Mouse (Mus musculus) hindbrain, embryonic 14.5 days (tissue): ENCODE results near the gene Ano5. TPM values are rescaled to one million over a fixed set of nuclear protein-coding genes. Genes with fewer than 3 reads are reported as not detected.

Experiments used
- ATAC-seq: fragments of 200-750 bp; cut with Nextera tagmentation; 2 replicates; pipeline ENCODE4 v1.8.0; 2017; ENCODE audit warnings: moderate number of reproducible peaks, mild to moderate bottlenecking, moderate TSS enrichment, moderate library complexity; ENCODE audit not compliant: low FRiP score
- DNase-seq: peaks from one replicate; pipeline ENCODE4 v3.0.0-alpha.2; 2015; ENCODE audit warnings: low spot score
- H3K27ac ChIP-seq: fragments of 300-500 bp; sonication (generic); 2 replicates; pipeline ENCODE4 v1.5.1; 2014; ENCODE audit warnings: mild to moderate bottlenecking, moderate library complexity
- H3K27me3 ChIP-seq: fragments of 300-500 bp; sonication (generic); 2 replicates; pipeline ENCODE4 v1.6.1; 2014; ENCODE audit warnings: mild to moderate bottlenecking, low read length, mixed read lengths; ENCODE audit not compliant: control insufficient read depth, insufficient read depth
- H3K36me3 ChIP-seq: fragments of 300-500 bp; sonication (generic); replicated peaks from 2 replicates; pipeline ENCODE4 v1.6.1; 2014; ENCODE audit not compliant: control insufficient read depth, insufficient read depth
- H3K4me1 ChIP-seq: fragments of 300-500 bp; sonication (generic); replicated peaks from 2 replicates; pipeline ENCODE4 v1.6.1; 2014; ENCODE audit warnings: antibody characterized with exemption, low read length, mixed read lengths; ENCODE audit not compliant: control insufficient read depth, insufficient read depth
- H3K4me2 ChIP-seq: fragments of 300-500 bp; sonication (generic); replicated peaks from 2 replicates; pipeline ENCODE4 v1.6.1; 2014; ENCODE audit warnings: mild to moderate bottlenecking, moderate library complexity
- H3K4me3 ChIP-seq: fragments of 300-500 bp; sonication (generic); replicated peaks from 2 replicates; pipeline ENCODE4 v1.5.1; 2014; ENCODE audit warnings: mild to moderate bottlenecking, low read length
- H3K9ac ChIP-seq: fragments of 300-500 bp; sonication (generic); 2 replicates; pipeline ENCODE4 v1.6.1; 2014
- H3K9me3 ChIP-seq: fragments of 300-500 bp; sonication (generic); 2 replicates; pipeline ENCODE4 v1.6.1; 2016; ENCODE audit warnings: low read length; ENCODE audit not compliant: control insufficient read depth
- WGBS: fragments of 180-500 bp; shearing (Covaris S2); extraction: QIAGEN DNeasy Blood & Tissue Kit; methylation state at CpG from one replicate; pipeline ENCODE4 v1.1.7; 2014; 5-methylcytosine and 5-hydroxymethylcytosine counted together
- polyA plus RNA-seq: library from polyadenylated mRNA; unstranded; fragments of >200 nt; fragmentation: Nextera tagmentation; extraction: Ambion mirVana; gene quantifications from 2 replicates; pipeline ENCODE4 v1.2.1, GENCODE M21; 2014

Ano5 gene
- polyA plus RNA-seq, 1 experiment from 2014 or later: 1.4 TPM

DNA sequence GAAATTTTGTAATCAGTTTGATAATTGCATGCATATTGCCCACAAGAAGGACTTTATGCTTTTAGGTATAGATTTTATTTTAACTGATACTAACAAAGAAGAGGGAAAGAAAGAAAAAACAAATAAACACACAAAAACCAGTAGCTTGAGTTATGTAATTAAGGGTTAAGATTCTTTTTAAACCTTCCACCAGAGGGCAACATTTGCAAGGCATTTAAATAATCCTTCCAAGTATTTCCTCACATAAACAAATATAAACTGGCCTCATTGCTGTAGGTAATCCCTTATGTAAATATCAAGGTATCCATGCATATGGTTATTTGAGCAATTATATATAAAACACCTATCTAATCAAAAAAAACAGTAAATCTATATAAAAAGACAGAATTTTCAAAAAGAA, 107.1 kb downstream of the Ano5 start:
- H3K36me3 ChIP-seq: no peaks in the 10 kb centered on the region
- peak overlapping the region; percentile 67; the same call in 1 of the 2 replicates for H3K27ac ChIP-seq
- DNase-seq (peak; percentile 85), ATAC-seq (no peak)
- peaks cover 38% of the 10 kb centered on the region for H3K27me3 ChIP-seq
- H3K4me3 ChIP-seq: no peak overlapping the region
- H3K9ac ChIP-seq: 0 out of 2 replicates have a peak overlapping the region, but pooled peaks have one; percentile 31
- H3K4me1 ChIP-seq: 0 out of 2 replicates have a peak, but pooled peaks cover 2% of the 10 kb centered on the region
- no peaks in the 10 kb centered on the region for H3K9me3 ChIP-seq
- H3K4me2 ChIP-seq: peak overlapping the region; percentile 22

DNA sequence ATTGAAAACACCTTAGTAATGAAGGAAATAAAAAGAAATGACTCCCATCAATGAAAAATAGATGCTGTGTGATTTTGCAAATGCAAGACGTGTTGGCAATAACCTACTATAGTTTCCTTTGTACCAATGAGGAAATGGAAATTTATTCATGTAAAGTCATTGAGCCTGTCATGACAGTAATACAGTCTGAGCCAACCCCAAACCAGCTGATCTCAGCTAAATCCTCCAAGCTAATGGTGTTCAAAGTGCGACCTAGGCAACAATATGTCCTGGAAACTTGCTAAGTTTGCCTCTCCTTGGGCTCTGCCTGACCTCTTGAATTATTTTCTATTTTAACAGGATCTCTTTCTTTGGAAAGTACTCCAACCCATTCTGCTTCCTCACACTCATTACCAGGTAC, 107.6 kb downstream of the Ano5 start:
- Histone ChIP-seq H3K4me3 (no peak overlapping the region), H3K9me3 (no peaks in the 10 kb centered on the region), H3K4me2 (peak overlapping the region; percentile 29; the same call in 1 of the 2 replicates), H3K27ac (peak overlapping the region; percentile 43; the same call in 1 of the 2 replicates), H3K9ac (no peak overlapping the region), H3K27me3 (peaks cover 41% of the 10 kb centered on the region), H3K4me1 (0 out of 2 replicates have a peak, but pooled peaks cover 2% of the 10 kb centered on the region), H3K36me3 (no peaks in the 10 kb centered on the region)
- no peak for ATAC-seq
- WGBS: 31% methylated on average over 2 of the region's 2 CpGs
- DNase-seq: no peak

DNA sequence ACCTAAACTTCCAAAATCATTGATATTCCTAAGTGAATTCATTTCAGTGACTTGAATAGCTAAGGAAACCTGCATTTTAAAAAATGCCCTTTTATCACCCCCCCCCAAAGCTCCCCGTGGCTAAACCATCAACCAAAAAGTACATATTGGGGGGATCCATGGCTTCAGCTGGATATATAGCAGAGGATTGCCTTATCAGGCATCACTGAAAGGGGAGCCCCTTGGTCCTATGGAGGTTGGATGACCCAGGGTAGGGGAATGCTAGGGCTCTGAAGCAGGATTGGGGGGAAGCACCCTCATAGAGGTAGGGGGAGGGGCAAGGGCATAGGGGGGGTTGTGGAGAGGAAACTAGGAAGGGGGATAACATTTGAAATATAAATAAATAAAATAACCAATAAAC, 109.1 kb downstream of the Ano5 start:
- ATAC-seq (no peak), DNase-seq (no peak)
- H3K4me3 ChIP-seq: no peak overlapping the region; the same call in none of the 2 replicates
- 0 out of 2 replicates have a peak, but pooled peaks cover 2% of the 10 kb centered on the region for H3K4me1 ChIP-seq
- H3K4me2 ChIP-seq: peak overlapping the region; percentile 42
- no peaks in the 10 kb centered on the region for H3K36me3 ChIP-seq
- 39% methylated on average over 1 of the region's 1 CpGs for WGBS
- no peaks in the 10 kb centered on the region for H3K9me3 ChIP-seq
- H3K9ac ChIP-seq: no peak overlapping the region
- H3K27me3 ChIP-seq: peaks cover 56% of the 10 kb centered on the region
- H3K27ac ChIP-seq: peak overlapping the region; percentile 66

DNA sequence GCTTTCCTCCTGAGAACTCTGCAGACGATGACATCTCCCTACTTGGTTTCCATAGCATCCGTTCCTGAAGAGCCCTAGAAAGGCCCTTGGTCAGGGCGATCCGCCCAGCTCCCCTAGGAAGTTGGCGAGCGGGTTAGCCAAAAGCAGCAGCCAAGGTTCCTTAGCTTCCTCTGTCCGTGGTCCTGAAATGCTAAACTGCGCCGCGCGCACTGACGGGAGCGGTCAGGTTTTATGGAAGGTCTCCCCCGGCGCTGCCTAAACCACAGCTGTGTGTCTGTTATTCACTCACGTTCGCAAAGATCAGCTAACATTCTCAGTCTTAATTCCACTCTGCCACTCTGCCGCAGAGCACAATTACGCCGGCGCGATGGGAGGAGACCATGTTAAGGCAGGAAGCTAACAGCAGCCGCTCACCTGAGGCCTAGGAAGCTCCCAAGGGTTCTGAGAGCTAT, 110.9 kb downstream of the Ano5 start, which contains the start of gene Slc17a6:
Gene Slc17a6, plus strand, starts transcription at position 313 of the 452 bp plus-strand sequence.
- peak; percentile 63 for ATAC-seq
- H3K27me3 ChIP-seq: peaks cover 59% of the 10 kb centered on the region

DNA sequence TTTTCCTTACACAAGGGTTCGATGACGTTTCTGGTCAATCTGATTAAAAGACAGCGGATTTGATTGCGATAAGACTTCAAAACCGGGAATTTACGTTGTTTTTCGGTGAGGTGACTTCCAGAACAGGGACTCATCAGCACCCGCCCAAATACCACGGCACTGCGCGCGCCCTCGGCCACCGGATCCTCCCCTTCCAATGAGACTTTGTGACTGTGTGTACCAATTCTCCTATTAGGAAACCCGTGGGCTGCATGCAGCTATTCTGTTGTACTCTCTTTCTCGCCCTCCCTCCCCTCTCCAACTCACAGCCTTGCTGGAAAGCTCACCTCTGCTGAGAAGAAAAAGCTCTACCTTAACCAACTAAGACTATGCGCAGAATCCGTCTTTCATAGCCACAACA, 111.4 kb downstream of the Ano5 start:
- no peak for ATAC-seq
- H3K36me3 ChIP-seq: 0 out of 2 replicates have a peak, but pooled peaks cover 6% of the 10 kb centered on the region
- WGBS: under 1% methylated on average over 18 of the region's 18 CpGs
- H3K4me1 ChIP-seq: peaks cover 2% of the 10 kb centered on the region; the same call in 1 of the 2 replicates
- H3K9ac ChIP-seq: peak overlapping the region; percentile 85
- H3K27ac ChIP-seq: peak overlapping the region; percentile 99
- peak; percentile 51 for DNase-seq
- H3K9me3 ChIP-seq: no peaks in the 10 kb centered on the region
- H3K4me3 ChIP-seq: peak overlapping the region; percentile 49
- H3K27me3 ChIP-seq: peaks cover 59% of the 10 kb centered on the region
- peak overlapping the region; percentile 60 for H3K4me2 ChIP-seq

More for the DNA sequence above, 110.9 kb downstream of the Ano5 start, which contains the start of gene Slc17a6:
- Histone ChIP-seq H3K9me3 (no peaks in the 10 kb centered on the region), H3K36me3 (0 out of 2 replicates have a peak, but pooled peaks cover 6% of the 10 kb centered on the region), H3K9ac (peak within 1 kb of the TSS; percentile 85), H3K27ac (peak within 1 kb of the TSS; percentile 99), H3K4me3 (peak within 1 kb of the TSS; percentile 49), H3K4me1 (peaks cover 2% of the 10 kb centered on the region; the same call in 1 of the 2 replicates), H3K4me2 (peak within 1 kb of the TSS; percentile 60)
- under 1% methylated on average over 23 of the region's 23 CpGs for WGBS
- DNase-seq: peak; percentile 79

DNA sequence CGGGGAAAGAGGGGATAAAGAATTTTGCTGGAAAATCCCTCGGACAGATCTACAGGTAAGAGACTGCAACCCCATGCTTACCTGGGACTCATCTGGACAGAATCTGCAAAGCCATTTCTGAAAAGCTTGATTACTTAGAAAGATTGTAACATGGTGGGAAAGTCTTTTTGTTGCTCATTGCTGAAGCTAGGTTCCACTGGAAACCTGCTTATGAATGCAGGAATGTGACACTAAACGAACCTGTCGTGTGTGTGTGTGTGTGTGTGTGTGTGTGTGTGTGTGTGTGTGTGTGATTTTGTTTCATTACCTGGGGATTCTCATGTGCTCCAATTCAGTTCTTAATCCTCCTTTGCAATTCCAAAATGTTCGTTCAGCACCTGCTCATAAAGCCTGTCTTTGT, 111.8 kb downstream of the Ano5 start:
- 3% methylated on average over 5 of the region's 5 CpGs for WGBS
- Histone ChIP-seq H3K36me3 (0 out of 2 replicates have a peak, but pooled peaks cover 6% of the 10 kb centered on the region), H3K4me2 (peak overlapping the region; percentile 60; the same call in 1 of the 2 replicates), H3K27ac (peak overlapping the region; percentile 99), H3K4me1 (peaks cover 2% of the 10 kb centered on the region; the same call in 1 of the 2 replicates), H3K9me3 (no peaks in the 10 kb centered on the region), H3K27me3 (peaks cover 61% of the 10 kb centered on the region), H3K9ac (peak overlapping the region; percentile 85), H3K4me3 (peak overlapping the region; percentile 49)
- ATAC-seq (no peak), DNase-seq (peak; percentile 52)

GRCm38 (mm10) chr7:51624336-51624897, 113.6 kb downstream of the Ano5 start:
- peak overlapping the region; percentile 78 for H3K9ac ChIP-seq
- no peaks in the 10 kb centered on the region for H3K9me3 ChIP-seq
- 3% methylated on average over 4 of the region's 4 CpGs for WGBS
- DNase-seq (peak; percentile 71), ATAC-seq (peak; percentile 44)
- peak overlapping the region; percentile 49 for H3K4me3 ChIP-seq
- peaks cover 2% of the 10 kb centered on the region; the same call in 1 of the 2 replicates for H3K4me1 ChIP-seq
- peaks cover 61% of the 10 kb centered on the region for H3K27me3 ChIP-seq
- H3K27ac ChIP-seq: peak overlapping the region; percentile 97
- H3K4me2 ChIP-seq: peak overlapping the region; percentile 78
- H3K36me3 ChIP-seq: 0 out of 2 replicates have a peak, but pooled peaks cover 6% of the 10 kb centered on the region

GRCm38 (mm10) chr7:51625161-51625560, 114.3 kb downstream of the Ano5 start:
- DNase-seq (no peak), ATAC-seq (peak; percentile 18; the same call in 1 of the 2 replicates)
- H3K9me3 ChIP-seq: no peaks in the 10 kb centered on the region
- H3K9ac ChIP-seq: peak overlapping the region; percentile 78
- H3K4me3 ChIP-seq: peak overlapping the region; percentile 49
- WGBS: under 1% methylated on average over 23 of the region's 23 CpGs
- H3K36me3 ChIP-seq: 0 out of 2 replicates have a peak, but pooled peaks cover 6% of the 10 kb centered on the region
- peaks cover 60% of the 10 kb centered on the region for H3K27me3 ChIP-seq
- peak overlapping the region; percentile 97 for H3K27ac ChIP-seq
- peak overlapping the region; percentile 78 for H3K4me2 ChIP-seq
- no peaks in the 10 kb centered on the region; the same call in 1 of the 2 replicates for H3K4me1 ChIP-seq

DNA sequence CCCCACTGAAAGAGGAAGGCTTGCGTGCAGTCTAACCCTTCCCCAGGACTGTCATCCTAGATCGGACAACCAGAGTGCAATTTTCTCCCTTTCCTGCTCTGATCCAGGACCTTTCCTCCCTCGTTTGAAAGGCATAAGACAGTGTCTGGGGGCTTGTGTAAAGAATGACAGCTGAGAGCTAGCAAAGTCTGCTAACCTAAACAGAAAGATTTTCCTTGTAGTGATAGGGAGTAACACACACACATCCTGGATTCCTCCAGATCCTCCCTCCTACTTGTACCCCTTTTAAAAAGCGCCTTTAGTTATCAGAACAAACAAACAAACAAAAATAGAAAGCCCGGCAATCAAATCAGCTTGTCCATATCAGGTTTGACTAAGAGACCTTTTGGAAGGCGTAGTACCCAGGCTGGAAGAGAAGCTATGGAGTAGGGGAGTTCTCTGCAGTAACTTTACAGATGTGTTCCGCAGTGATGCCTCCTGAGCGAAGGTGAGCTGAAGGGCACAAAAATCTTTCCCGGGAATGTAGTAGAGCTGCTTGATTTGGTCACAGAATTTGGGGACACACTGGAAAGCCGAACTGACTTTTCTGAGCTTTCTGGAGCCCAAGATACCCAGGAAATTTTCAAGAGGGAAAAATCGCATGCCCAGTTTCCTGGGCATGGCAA, 114.9 kb downstream of the Ano5 start:
- DNase-seq (peak; percentile 36), ATAC-seq (no peak)
- WGBS: 2% methylated on average over 11 of the region's 11 CpGs

More for the DNA sequence above, 114.9 kb downstream of the Ano5 start:
- Histone ChIP-seq H3K27me3 (peaks cover 61% of the 10 kb centered on the region), H3K9ac (peak overlapping the region; percentile 78), H3K4me3 (peak overlapping the region; percentile 49), H3K9me3 (no peaks in the 10 kb centered on the region), H3K27ac (peak overlapping the region; percentile 97), H3K4me2 (peak overlapping the region; percentile 78), H3K36me3 (0 out of 2 replicates have a peak, but pooled peaks cover 6% of the 10 kb centered on the region), H3K4me1 (no peaks in the 10 kb centered on the region; the same call in 1 of the 2 replicates)
